Mouse (Mus musculus): Measurements from ENCODE around the gene Mill1. TPM values are rescaled to one million over a fixed set of nuclear protein-coding genes. Genes with fewer than 3 reads are reported as not detected.
"Not testable (repeated sequence)": the region's sequence is repeated elsewhere in the genome, so short reads cannot be mapped to it uniquely, and the experiment has no call there.

Gene Mill1
- polyA plus RNA-seq (2011; ENCODE audit: insufficient read depth, insufficient read length, low replicate concordance, missing spikeins), result not detected in 2 replicates

- Histone ChIP-seq H3K4me3 (replicated peaks; ENCODE audit: control insufficient read depth, low read depth, low read length) (no peak within 1 kb of the TSS), H3K27ac (ENCODE audit: control insufficient read depth, insufficient read depth, low read depth, low read length, poor library complexity) (no peak within 1 kb of the TSS), H3K4me1 (ENCODE audit: control insufficient read depth, insufficient read depth, low read length) (no peaks in the 10 kb centered on the region)
- no peak for TF ChIP-seq CTCF (IDR thresholded peaks at IDR 0.05; ENCODE audit: control insufficient read depth, insufficient read depth, low read length)
- WGBS, result 57% methylated on average over 1 of the region's 1 CpGs
These were observed at the start of gene Mill1 for GRCm38 (mm10) chr7:18245047-18245446. Gene Mill1 (plus strand): TSS chr7:18245347.

GRCm38 (mm10) chr7:18210938-18211337 lies 34.2 kb upstream of the Mill1 start:
- TF ChIP-seq POLR2A (IDR thresholded peaks at IDR 0.05; ENCODE audit: borderline replicate concordance, control insufficient read depth, low read depth, low read length) (no peak), CTCF (IDR thresholded peaks at IDR 0.05; ENCODE audit: control insufficient read depth, insufficient read depth, low read length) (no peak)
- Histone ChIP-seq H3K4me3 (replicated peaks; ENCODE audit: control insufficient read depth, low read depth, low read length) (no peak overlapping the region), H3K4me1 (ENCODE audit: control insufficient read depth, insufficient read depth, low read length) (no peaks in the 10 kb centered on the region), H3K27ac (ENCODE audit: control insufficient read depth, insufficient read depth, low read depth, low read length, poor library complexity) (no peak overlapping the region)
- WGBS, result 12% methylated on average over 9 of the region's 9 CpGs

- no peaks in the 10 kb centered on the region for H3K4me1 ChIP-seq (ENCODE audit: control insufficient read depth, insufficient read depth, low read length)
- 73% methylated on average over 1 of the region's 1 CpGs for WGBS
- no peak overlapping the region for H3K27ac ChIP-seq (ENCODE audit: control insufficient read depth, insufficient read depth, low read depth, low read length, poor library complexity)
- H3K4me3 ChIP-seq (replicated peaks; ENCODE audit: control insufficient read depth, low read depth, low read length), result no peak overlapping the region
- no peak for TF ChIP-seq CTCF (IDR thresholded peaks at IDR 0.05; ENCODE audit: control insufficient read depth, insufficient read depth, low read length)
- TF ChIP-seq POLR2A (IDR thresholded peaks at IDR 0.05; ENCODE audit: borderline replicate concordance, control insufficient read depth, low read depth, low read length), result no peak
These were observed 30.4 kb upstream of the Mill1 start for GRCm38 (mm10) chr7:18214699-18215098.

- no peak overlapping the region for H3K27ac ChIP-seq (ENCODE audit: control insufficient read depth, insufficient read depth, low read depth, low read length, poor library complexity)
- TF ChIP-seq CTCF (IDR thresholded peaks at IDR 0.05; ENCODE audit: control insufficient read depth, insufficient read depth, low read length), result no peak
- TF ChIP-seq POLR2A (IDR thresholded peaks at IDR 0.05; ENCODE audit: borderline replicate concordance, control insufficient read depth, low read depth, low read length), result no peak
- WGBS, result 67% methylated on average over 2 of the region's 2 CpGs
- no peaks in the 10 kb centered on the region for H3K4me1 ChIP-seq (ENCODE audit: control insufficient read depth, insufficient read depth, low read length)
- no peak overlapping the region for H3K4me3 ChIP-seq (replicated peaks; ENCODE audit: control insufficient read depth, low read depth, low read length)
These were observed 6.6 kb upstream of the Mill1 start for GRCm38 (mm10) chr7:18238561-18238960.

- 71% methylated on average over 5 of the region's 5 CpGs for WGBS
- Histone ChIP-seq H3K4me1 (ENCODE audit: control insufficient read depth, insufficient read depth, low read length) (no peaks in the 10 kb centered on the region), H3K27ac (ENCODE audit: control insufficient read depth, insufficient read depth, low read depth, low read length, poor library complexity) (no peak overlapping the region), H3K4me3 (replicated peaks; ENCODE audit: control insufficient read depth, low read depth, low read length) (no peak overlapping the region)
- TF ChIP-seq CTCF (IDR thresholded peaks at IDR 0.05; ENCODE audit: control insufficient read depth, insufficient read depth, low read length), result no peak
- no peak for TF ChIP-seq POLR2A (IDR thresholded peaks at IDR 0.05; ENCODE audit: borderline replicate concordance, control insufficient read depth, low read depth, low read length)
These were observed 3.9 kb upstream of the Mill1 start for GRCm38 (mm10) chr7:18241217-18241616.

GRCm38 (mm10) chr7:18243959-18244573 lies 1.1 kb upstream of the Mill1 start:
- not testable (repeated sequence) for H3K27ac ChIP-seq (ENCODE audit: control insufficient read depth, insufficient read depth, low read depth, low read length, poor library complexity); H3K4me3 ChIP-seq (replicated peaks; ENCODE audit: control insufficient read depth, low read depth, low read length); H3K4me1 ChIP-seq (ENCODE audit: control insufficient read depth, insufficient read depth, low read length)
- 37% methylated on average over 1 of the region's 1 CpGs for WGBS

GRCm38 (mm10) chr7:18260219-18260618 lies 15.1 kb downstream of the Mill1 start:
- Histone ChIP-seq H3K4me1 (ENCODE audit: control insufficient read depth, insufficient read depth, low read length) (no peaks in the 10 kb centered on the region), H3K27ac (ENCODE audit: control insufficient read depth, insufficient read depth, low read depth, low read length, poor library complexity) (no peak overlapping the region), H3K4me3 (replicated peaks; ENCODE audit: control insufficient read depth, low read depth, low read length) (no peak overlapping the region)
- TF ChIP-seq CTCF (IDR thresholded peaks at IDR 0.05; ENCODE audit: control insufficient read depth, insufficient read depth, low read length) (no peak), POLR2A (IDR thresholded peaks at IDR 0.05; ENCODE audit: borderline replicate concordance, control insufficient read depth, low read depth, low read length) (no peak)
- 32% methylated on average over 1 of the region's 1 CpGs for WGBS

- WGBS, result 50% methylated on average over 5 of the region's 5 CpGs
- TF ChIP-seq POLR2A (IDR thresholded peaks at IDR 0.05; ENCODE audit: borderline replicate concordance, control insufficient read depth, low read depth, low read length), result no peak
- no peak for TF ChIP-seq CTCF (IDR thresholded peaks at IDR 0.05; ENCODE audit: control insufficient read depth, insufficient read depth, low read length)
- H3K4me1 ChIP-seq (ENCODE audit: control insufficient read depth, insufficient read depth, low read length), result no peaks in the 10 kb centered on the region
- no peak overlapping the region for H3K4me3 ChIP-seq (replicated peaks; ENCODE audit: control insufficient read depth, low read depth, low read length)
- no peak overlapping the region for H3K27ac ChIP-seq (ENCODE audit: control insufficient read depth, insufficient read depth, low read depth, low read length, poor library complexity)
These were observed 19.9 kb downstream of the Mill1 start for GRCm38 (mm10) chr7:18265089-18265488.

Other genes with a start within 250 kb of the Mill1 start
- gene Ceacam13, start 235.5 kb upstream of the Mill1 start, polyA plus RNA-seq (2011; ENCODE audit: insufficient read depth, insufficient read length, low replicate concordance, missing spikeins), result not detected in 2 replicates
- gene Ceacam12, start 179.4 kb upstream of the Mill1 start, polyA plus RNA-seq (2011; ENCODE audit: insufficient read depth, insufficient read length, low replicate concordance, missing spikeins), result not detected in 2 replicates
- gene Igfl3, start 68.9 kb upstream of the Mill1 start, polyA plus RNA-seq (2011; ENCODE audit: insufficient read depth, insufficient read length, low replicate concordance, missing spikeins), result not detected in 2 replicates
- gene Psg18, start 109.7 kb downstream of the Mill1 start, polyA plus RNA-seq (2011; ENCODE audit: insufficient read depth, insufficient read length, low replicate concordance, missing spikeins), result not detected in 2 replicates
- not detected in 2 replicates for gene Psg28, start 186.7 kb downstream of the Mill1 start, polyA plus RNA-seq (2011; ENCODE audit: insufficient read depth, insufficient read length, low replicate concordance, missing spikeins)
- gene Psg26, start 238.8 kb downstream of the Mill1 start, polyA plus RNA-seq (2011; ENCODE audit: insufficient read depth, insufficient read length, low replicate concordance, missing spikeins), result not detected in 2 replicates